ENCODE assay signal across 1 mouse cellular context in the genomic region with DNA sequence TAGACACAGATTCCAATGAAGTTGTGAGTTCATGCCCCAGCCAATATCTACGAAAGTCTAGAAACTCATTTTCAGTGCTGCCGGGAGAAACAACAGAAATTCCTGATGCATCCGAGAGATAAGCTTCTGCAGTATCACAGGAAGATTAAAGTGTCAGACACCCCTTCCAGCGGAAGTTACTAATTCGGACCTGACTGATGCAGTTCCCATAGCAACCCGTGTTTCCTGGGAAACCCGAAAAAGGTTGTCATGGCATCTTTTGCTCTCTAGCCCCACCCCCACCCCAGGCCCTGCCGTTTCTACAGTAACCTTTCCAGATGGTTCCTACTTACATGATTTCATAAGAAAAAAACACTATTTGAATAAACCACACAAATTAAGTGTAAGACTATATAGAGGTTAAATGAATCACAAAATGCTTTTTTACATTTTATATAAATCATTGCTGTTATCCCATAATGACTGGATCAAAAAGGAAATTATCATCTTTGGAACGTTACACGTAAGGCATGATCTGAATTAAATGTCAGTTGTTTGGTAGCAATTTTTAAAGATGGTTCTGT.
A peak's percentile ranks its signal among the peaks of the same experiment; 100 is the strongest.
TF ChIP-seq lines count a peak whose summit lies in the region.

No protein-coding gene starts in this region.

TF ChIP-seq in CH12.LX, 34 proteins besides CTCF, POLR2A, EP300 and RAD21 (continued from another document):
- TF ChIP-seq SMC3 (IDR thresholded peaks at IDR 0.05; ENCODE audit: low read depth, low read length), result no peak
- peak; percentile 98 for TF ChIP-seq MXI1 (IDR thresholded peaks at IDR 0.05; ENCODE audit: low read depth, low read length)
